Mouse (Mus musculus) C2C12 (cell line): ENCODE measurements at regions not wholly inside any gene's neighbourhood (a gene's known extent, or its start where the extent isn't known, plus 50 kb on each side); places are given as distances from the start of the nearest gene placed in this dataset.

ENCODE experiments used
- CTCF ChIP-seq: IDR thresholded peaks from one replicate; pipeline ENCODE4 v1.5.1; 2011; ENCODE audit not compliant: control insufficient read depth, insufficient read depth, insufficient read length
- MYOD1 ChIP-seq: IDR thresholded peaks from one replicate; pipeline ENCODE4 v1.6.1; 2011; ENCODE audit warnings: low read depth; ENCODE audit not compliant: control insufficient read depth, insufficient read length

DNA sequence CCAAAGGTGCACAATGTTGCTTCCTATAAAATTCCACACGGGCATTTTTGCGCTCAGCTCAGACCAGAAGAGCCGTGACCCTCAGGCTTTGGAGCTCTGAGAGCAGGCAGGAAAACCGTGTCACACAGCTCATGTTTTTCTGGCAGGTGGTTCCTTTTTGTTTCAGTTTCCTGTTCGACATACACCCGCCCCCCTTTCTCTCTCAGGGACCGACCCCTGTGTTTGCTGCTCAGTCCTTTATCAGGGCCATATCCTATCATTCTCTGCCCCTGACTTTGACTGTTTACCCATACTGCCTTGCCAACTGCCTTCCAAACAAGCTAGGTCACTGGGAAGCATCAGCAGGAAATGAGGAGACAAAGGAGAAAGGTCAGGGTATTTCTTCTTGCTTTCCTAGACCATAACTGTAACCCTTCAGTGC lies 475.5 kb upstream of the Smim15 start:
- TF ChIP-seq CTCF (no peak), MYOD1 (no peak)
